Mouse (Mus musculus) induced T-regulatory cell, adult 2 months (primary cell): ENCODE data around the gene Cacna1d.

ENCODE experiments used
- DNase-seq: peaks from one replicate; pipeline ENCODE4 v3.0.0-alpha.2; 2012; ENCODE audit warnings: low read depth

The Cacna1d gene

GRCm38 (mm10) chr14:30329109-30329508 lies 162.1 kb downstream of the Cacna1d start:
- no peak for DNase-seq

- no peak for DNase-seq
Observed at GRCm38 (mm10) chr14:30327452-30327851, 163.8 kb downstream of the Cacna1d start.

GRCm38 (mm10) chr14:30327051-30327450 lies 164.2 kb downstream of the Cacna1d start:
- no peak for DNase-seq

GRCm38 (mm10) chr14:30326226-30326625 lies 165.0 kb downstream of the Cacna1d start:
- no peak for DNase-seq

GRCm38 (mm10) chr14:30324994-30325393 lies 166.3 kb downstream of the Cacna1d start:
- no peak for DNase-seq

- no peak for DNase-seq
Observed at GRCm38 (mm10) chr14:30318715-30319437, 172.4 kb downstream of the Cacna1d start.

- no peak for DNase-seq
Observed at GRCm38 (mm10) chr14:30318293-30318692, 173.0 kb downstream of the Cacna1d start.

- DNase-seq = no peak
Observed at GRCm38 (mm10) chr14:30317616-30318015, 173.6 kb downstream of the Cacna1d start.

- DNase-seq = no peak
Observed at GRCm38 (mm10) chr14:30311206-30311889, 179.9 kb downstream of the Cacna1d start.

GRCm38 (mm10) chr14:30310236-30310635 lies 181.0 kb downstream of the Cacna1d start:
- no peak for DNase-seq

- DNase-seq = no peak
Observed at GRCm38 (mm10) chr14:30306221-30306620, 185.0 kb downstream of the Cacna1d start.

- DNase-seq = no peak
Observed at GRCm38 (mm10) chr14:30299946-30300345, 191.3 kb downstream of the Cacna1d start.

GRCm38 (mm10) chr14:30297492-30297891 lies 193.8 kb downstream of the Cacna1d start:
- no peak for DNase-seq

GRCm38 (mm10) chr14:30292135-30292463 lies 199.2 kb downstream of the Cacna1d start:
- DNase-seq = no peak

- DNase-seq = peak; percentile 29
Observed at GRCm38 (mm10) chr14:30291389-30292134, 199.7 kb downstream of the Cacna1d start.

GRCm38 (mm10) chr14:30284446-30284845 lies 206.8 kb downstream of the Cacna1d start:
- DNase-seq = no peak

- DNase-seq = no peak
Observed at GRCm38 (mm10) chr14:30284022-30284421, 207.2 kb downstream of the Cacna1d start.

GRCm38 (mm10) chr14:30275572-30275971 lies 215.7 kb downstream of the Cacna1d start:
- DNase-seq = no peak

GRCm38 (mm10) chr14:30272976-30273375 lies 218.3 kb downstream of the Cacna1d start:
- DNase-seq = peak; percentile 36

- DNase-seq = no peak
Observed at GRCm38 (mm10) chr14:30272523-30272922, 218.7 kb downstream of the Cacna1d start.

GRCm38 (mm10) chr14:30271856-30272255 lies 219.4 kb downstream of the Cacna1d start:
- DNase-seq = no peak

- DNase-seq = no peak
Observed at GRCm38 (mm10) chr14:30270350-30270749, 220.9 kb downstream of the Cacna1d start.

- DNase-seq = peak; percentile 59
Observed at GRCm38 (mm10) chr14:30265728-30266127, 225.5 kb downstream of the Cacna1d start.
